Mouse (Mus musculus) intestine, embryonic 16.5 days (tissue): Measurements from ENCODE around the gene Megf11. TPM values are rescaled to one million over a fixed set of nuclear protein-coding genes. Genes with fewer than 3 reads are reported as not detected.

Experiments
- ATAC-seq: fragments of 200-750 bp; cut with Nextera tagmentation; 2 replicates; pipeline ENCODE4 v1.8.0; 2017; ENCODE audit warnings: moderate TSS enrichment, moderate library complexity
- H3K27ac ChIP-seq: fragments of 300-500 bp; sonication (generic); 2 replicates; pipeline ENCODE4 v1.5.1; 2014; ENCODE audit warnings: mild to moderate bottlenecking, low read length
- H3K27me3 ChIP-seq: fragments of 300-500 bp; sonication (generic); replicated peaks from 2 replicates; pipeline ENCODE4 v1.6.1; 2014; ENCODE audit warnings: low read length, control low read depth, mixed read lengths; ENCODE audit not compliant: control insufficient read depth, insufficient read depth
- H3K36me3 ChIP-seq: fragments of 300-500 bp; sonication (generic); 2 replicates; pipeline ENCODE4 v1.6.1; 2014; ENCODE audit warnings: low read length, control low read depth; ENCODE audit not compliant: control insufficient read depth, insufficient read depth
- H3K4me1 ChIP-seq: fragments of 300-500 bp; sonication (generic); 2 replicates; pipeline ENCODE4 v1.6.1; 2014; ENCODE audit warnings: low read length, control low read depth, mixed read lengths; ENCODE audit not compliant: control insufficient read depth, insufficient read depth
- H3K4me2 ChIP-seq: fragments of 300-500 bp; sonication (generic); 2 replicates; pipeline ENCODE4 v1.6.1; 2014; ENCODE audit warnings: low read depth, low read length, control low read depth
- H3K4me3 ChIP-seq: fragments of 300-500 bp; sonication (generic); 2 replicates; pipeline ENCODE4 v1.5.1; 2014; ENCODE audit warnings: mild to moderate bottlenecking, low read length
- H3K9ac ChIP-seq: fragments of 300-500 bp; sonication (generic); 2 replicates; pipeline ENCODE4 v1.6.1; 2014; ENCODE audit warnings: low read depth, low read length
- H3K9me3 ChIP-seq: fragments of 300-500 bp; sonication (generic); 2 replicates; pipeline ENCODE4 v1.6.1; 2016; ENCODE audit warnings: low read length, control low read depth; ENCODE audit not compliant: control insufficient read depth
- WGBS: fragments of 180-500 bp; shearing (Covaris S2); extraction: QIAGEN DNeasy Blood & Tissue Kit; methylation state at CpG from one replicate; pipeline ENCODE4 v1.1.7; 2014; 5-methylcytosine and 5-hydroxymethylcytosine counted together
- polyA plus RNA-seq: library from polyadenylated mRNA; unstranded; fragments of >200 nt; fragmentation: Nextera tagmentation; extraction: Ambion mirVana; gene quantifications from 2 replicates; pipeline ENCODE4 v1.2.1, GENCODE M21; 2015

Gene Megf11
- polyA plus RNA-seq, 1 experiment from 2014 or later, result 0.76 TPM

GRCm38 (mm10) chr9:64572629-64573190, 187.3 kb downstream of the Megf11 start:
- no peaks in the 10 kb centered on the region for H3K27me3 ChIP-seq
- no peak overlapping the region for H3K4me3 ChIP-seq
- no peak overlapping the region for H3K9ac ChIP-seq
- H3K27ac ChIP-seq, result no peak overlapping the region
- no peak for ATAC-seq
- no peaks in the 10 kb centered on the region for H3K36me3 ChIP-seq
- H3K9me3 ChIP-seq, result no peaks in the 10 kb centered on the region
- 66% methylated on average over 7 of the region's 7 CpGs for WGBS
- no peak overlapping the region for H3K4me2 ChIP-seq
- peaks cover 24% of the 10 kb centered on the region for H3K4me1 ChIP-seq

- Histone ChIP-seq H3K4me2 (no peak overlapping the region), H3K9ac (peak overlapping the region; percentile 39), H3K4me1 (peaks cover 30% of the 10 kb centered on the region), H3K4me3 (no peak overlapping the region), H3K36me3 (no peaks in the 10 kb centered on the region), H3K27ac (peak overlapping the region; percentile 93), H3K9me3 (no peaks in the 10 kb centered on the region), H3K27me3 (no peaks in the 10 kb centered on the region)
- ATAC-seq, result no peak
These were observed 190.2 kb downstream of the Megf11 start for GRCm38 (mm10) chr9:64575658-64576057.

GRCm38 (mm10) chr9:64576143-64576878, 190.9 kb downstream of the Megf11 start:
- Histone ChIP-seq H3K27me3 (no peaks in the 10 kb centered on the region), H3K27ac (peak overlapping the region; percentile 93), H3K4me1 (peaks cover 31% of the 10 kb centered on the region), H3K4me2 (peak overlapping the region; percentile 4; the same call in 1 of the 2 replicates), H3K9me3 (no peaks in the 10 kb centered on the region), H3K4me3 (no peak overlapping the region), H3K9ac (peak overlapping the region; percentile 39), H3K36me3 (no peaks in the 10 kb centered on the region)
- 37% methylated on average over 5 of the region's 5 CpGs for WGBS
- peak; percentile 78 for ATAC-seq

- peaks cover 27% of the 10 kb centered on the region for H3K4me1 ChIP-seq
- ATAC-seq, result peak; percentile 44
These were observed 191.7 kb downstream of the Megf11 start for GRCm38 (mm10) chr9:64577156-64577555.

GRCm38 (mm10) chr9:64578014-64578413, 192.6 kb downstream of the Megf11 start:
- no peak overlapping the region for H3K4me2 ChIP-seq
- H3K4me1 ChIP-seq, result peaks cover 27% of the 10 kb centered on the region
- no peaks in the 10 kb centered on the region for H3K36me3 ChIP-seq
- no peaks in the 10 kb centered on the region for H3K9me3 ChIP-seq
- H3K27me3 ChIP-seq, result no peaks in the 10 kb centered on the region
- H3K4me3 ChIP-seq, result no peak overlapping the region
- H3K27ac ChIP-seq, result peak overlapping the region; percentile 93
- ATAC-seq, result no peak
- no peak overlapping the region for H3K9ac ChIP-seq

More at GRCm38 (mm10) chr9:64577156-64577555, 191.7 kb downstream of the Megf11 start:
- Histone ChIP-seq H3K4me2 (no peak overlapping the region), H3K27ac (peak overlapping the region; percentile 93), H3K9ac (no peak overlapping the region), H3K4me3 (no peak overlapping the region), H3K36me3 (no peaks in the 10 kb centered on the region), H3K27me3 (no peaks in the 10 kb centered on the region), H3K9me3 (no peaks in the 10 kb centered on the region)
- 48% methylated on average over 3 of the region's 3 CpGs for WGBS

GRCm38 (mm10) chr9:64579306-64579705, 193.9 kb downstream of the Megf11 start:
- ATAC-seq, result no peak
- Histone ChIP-seq H3K27me3 (no peaks in the 10 kb centered on the region), H3K4me1 (peaks cover 27% of the 10 kb centered on the region), H3K4me3 (no peak overlapping the region), H3K9me3 (no peaks in the 10 kb centered on the region), H3K36me3 (no peaks in the 10 kb centered on the region), H3K4me2 (no peak overlapping the region), H3K9ac (no peak overlapping the region), H3K27ac (no peak overlapping the region)
- 63% methylated on average over 1 of the region's 1 CpGs for WGBS

GRCm38 (mm10) chr9:64586292-64586691, 200.9 kb downstream of the Megf11 start:
- Histone ChIP-seq H3K4me1 (peaks cover 4% of the 10 kb centered on the region; the same call in 1 of the 2 replicates), H3K36me3 (no peaks in the 10 kb centered on the region), H3K27ac (no peak overlapping the region), H3K9ac (no peak overlapping the region), H3K4me2 (no peak overlapping the region), H3K27me3 (no peaks in the 10 kb centered on the region), H3K4me3 (no peak overlapping the region), H3K9me3 (no peaks in the 10 kb centered on the region)
- 59% methylated on average over 5 of the region's 5 CpGs for WGBS
- ATAC-seq, result no peak

- no peak overlapping the region for H3K27ac ChIP-seq
- H3K4me2 ChIP-seq, result no peak overlapping the region
- no peaks in the 10 kb centered on the region for H3K27me3 ChIP-seq
- no peak for ATAC-seq
- H3K36me3 ChIP-seq, result no peaks in the 10 kb centered on the region
- peaks cover 7% of the 10 kb centered on the region; the same call in 1 of the 2 replicates for H3K4me1 ChIP-seq
- no peak overlapping the region for H3K4me3 ChIP-seq
- whole genome bisulfite sequencing, result 91% methylated on average over 7 of the region's 7 CpGs
- no peak overlapping the region for H3K9ac ChIP-seq
- H3K9me3 ChIP-seq, result no peaks in the 10 kb centered on the region
These were observed 202.6 kb downstream of the Megf11 start for GRCm38 (mm10) chr9:64587991-64588390.

- ATAC-seq, result peak; percentile 57
- H3K27ac ChIP-seq, result no peak overlapping the region
- no peaks in the 10 kb centered on the region for H3K27me3 ChIP-seq
- no peaks in the 10 kb centered on the region for H3K36me3 ChIP-seq
- peaks cover 7% of the 10 kb centered on the region; the same call in 1 of the 2 replicates for H3K4me1 ChIP-seq
- no peak overlapping the region for H3K4me3 ChIP-seq
- 40% methylated on average over 5 of the region's 5 CpGs for WGBS
- no peak overlapping the region for H3K4me2 ChIP-seq
- no peaks in the 10 kb centered on the region for H3K9me3 ChIP-seq
- H3K9ac ChIP-seq, result no peak overlapping the region
These were observed 205.2 kb downstream of the Megf11 start for GRCm38 (mm10) chr9:64590634-64591041.
